ENCODE assay signal across 7 mouse cellular contexts in genomic region chr14:103649896-103650334, GRCm38 (mm10). TPM values are rescaled to one million over a fixed set of nuclear protein-coding genes. Genes with fewer than 3 reads are reported as not detected.
A peak's percentile ranks its signal among the peaks of the same experiment; 100 is the strongest.
DNase-seq lines count a peak whose midpoint lies in the region; ATAC-seq and TF ChIP-seq lines count a peak whose summit lies in the region.

Gene Slain1, plus strand, starts transcription at chr14:103650228.

- no peaks in the 10 kb centered on the region for H3K9me3 ChIP-seq in heart, embryonic 12.5 days (replicated peaks)
- no peaks in the 10 kb centered on the region for H3K9me3 ChIP-seq in kidney, embryonic 16.5 days (ENCODE audit: low read length)
- H3K9me3 ChIP-seq in limb, embryonic 15.5 days, result no peaks in the 10 kb centered on the region
- no peaks in the 10 kb centered on the region for H3K9me3 ChIP-seq in midbrain, postnatal 0 days (ENCODE audit: low read length)

- peak within 1 kb of the TSS; percentile 63 for H3K9ac ChIP-seq in heart, embryonic 12.5 days
- H3K9ac ChIP-seq in kidney, embryonic 16.5 days (replicated peaks; ENCODE audit: low read length), result peak within 1 kb of the TSS; percentile 75
- peak within 1 kb of the TSS; percentile 42 for H3K9ac ChIP-seq in limb, embryonic 15.5 days
- H3K9ac ChIP-seq in midbrain, postnatal 0 days (replicated peaks; ENCODE audit: low read length, poor library complexity, severe bottlenecking), result peak within 1 kb of the TSS; percentile 99

- no peak for TF ChIP-seq CTCF in midbrain, postnatal 0 days (IDR thresholded peaks at IDR 0.05)

- peaks cover 5% of the 10 kb centered on the region; the same call in 1 of the 2 replicates for H3K4me1 ChIP-seq in heart, embryonic 12.5 days (replicated peaks)
- peaks cover 8% of the 10 kb centered on the region for H3K4me1 ChIP-seq in kidney, embryonic 16.5 days (ENCODE audit: insufficient read depth, low read length)
- H3K4me1 ChIP-seq in limb, embryonic 15.5 days, result peaks cover 17% of the 10 kb centered on the region
- peaks cover 8% of the 10 kb centered on the region; the same call in 1 of the 2 replicates for H3K4me1 ChIP-seq in midbrain, postnatal 0 days (ENCODE audit: insufficient read depth, low read length)

- under 1% methylated on average over 32 of the region's 32 CpGs for WGBS in heart, embryonic 12.5 days
- under 1% methylated on average over 32 of the region's 32 CpGs for WGBS in kidney, embryonic 16.5 days
- WGBS in limb, embryonic 15.5 days, result 0% methylated on average over 32 of the region's 32 CpGs
- WGBS in midbrain, postnatal 0 days, result 1% methylated on average over 23 of the region's 32 CpGs

- H3K36me3 ChIP-seq in heart, embryonic 12.5 days, result no peaks in the 10 kb centered on the region
- H3K36me3 ChIP-seq in kidney, embryonic 16.5 days (ENCODE audit: insufficient read depth, low read length), result no peaks in the 10 kb centered on the region
- H3K36me3 ChIP-seq in limb, embryonic 15.5 days, result no peaks in the 10 kb centered on the region
- H3K36me3 ChIP-seq in midbrain, postnatal 0 days (ENCODE audit: insufficient read depth, low read length), result no peaks in the 10 kb centered on the region

- peak; percentile 73 to 83 for DNase-seq in adrenal gland, postnatal 36 days
- DNase-seq in embryo, embryonic 11.5 days (ENCODE audit: low read depth, low spot score), result peak; percentile 63
- DNase-seq in midbrain, postnatal 0 days (ENCODE audit: low spot score), result peak; percentile 95
- DNase-seq in spleen, postnatal 10 days (ENCODE audit: low spot score in 2 of 2), result peak; percentile 66 to 90

- H3K27ac ChIP-seq in heart, embryonic 12.5 days (ENCODE audit: poor library complexity, severe bottlenecking), result no peak within 1 kb of the TSS
- H3K27ac ChIP-seq in kidney, embryonic 16.5 days (ENCODE audit: low read length), result peak within 1 kb of the TSS; percentile 85
- peak within 1 kb of the TSS; percentile 43 for H3K27ac ChIP-seq in limb, embryonic 15.5 days
- H3K27ac ChIP-seq in midbrain, postnatal 0 days (ENCODE audit: low read depth, low read length), result peak within 1 kb of the TSS; percentile 98

- H3K27me3 ChIP-seq in heart, embryonic 12.5 days (replicated peaks), result peaks cover 29% of the 10 kb centered on the region
- peaks cover 20% of the 10 kb centered on the region; the same call in 1 of the 2 replicates for H3K27me3 ChIP-seq in kidney, embryonic 16.5 days (ENCODE audit: insufficient read depth, low read length)
- H3K27me3 ChIP-seq in limb, embryonic 15.5 days, result peaks cover 23% of the 10 kb centered on the region
- no peaks in the 10 kb centered on the region for H3K27me3 ChIP-seq in midbrain, postnatal 0 days (ENCODE audit: insufficient read depth, low read length)

- peak within 1 kb of the TSS; percentile 75 for H3K4me3 ChIP-seq in heart, embryonic 12.5 days
- peak within 1 kb of the TSS; percentile 70 for H3K4me3 ChIP-seq in kidney, embryonic 16.5 days (ENCODE audit: low read length)
- peak within 1 kb of the TSS; percentile 72 for H3K4me3 ChIP-seq in limb, embryonic 15.5 days
- peak within 1 kb of the TSS; percentile 98 for H3K4me3 ChIP-seq in midbrain, postnatal 0 days (ENCODE audit: low read depth, low read length)

- ATAC-seq in heart, embryonic 12.5 days (ENCODE audit: insufficient number of reproducible peaks, low FRiP score), result peak; percentile 91
- peak; percentile 98 for ATAC-seq in kidney, embryonic 16.5 days (ENCODE audit: low FRiP score, low TSS enrichment)
- peak; percentile 85 for ATAC-seq in limb, embryonic 15.5 days (ENCODE audit: insufficient number of reproducible peaks, low FRiP score, low TSS enrichment, low read depth)
- peak; percentile 95 for ATAC-seq in midbrain, postnatal 0 days (ENCODE audit: low FRiP score)

- H3K4me2 ChIP-seq in heart, embryonic 12.5 days, result peak within 1 kb of the TSS; percentile 95
- H3K4me2 ChIP-seq in kidney, embryonic 16.5 days (replicated peaks; ENCODE audit: low read depth, low read length), result peak within 1 kb of the TSS; percentile 92
- peak within 1 kb of the TSS; percentile 100 for H3K4me2 ChIP-seq in limb, embryonic 15.5 days
- peak within 1 kb of the TSS; percentile 69 for H3K4me2 ChIP-seq in midbrain, postnatal 0 days (ENCODE audit: low read depth, low read length, poor library complexity, severe bottlenecking)

RNA-seq across cellular contexts. Expression of gene Slain1, which starts in this region (rescaled TPM):
- 1 to 10 TPM; 2.0 to 2.3 TPM for total RNA-seq in adrenal gland, postnatal 36 days (2021)
- polyA plus RNA-seq in heart, embryonic 12.5 days (2016; fragmentation: Nextera tagmentation; extraction: Ambion mirVana), result 0.73 and 0.87 TPM in 2 replicates
- 0.71 and 0.99 TPM in 2 replicates for polyA plus RNA-seq in kidney, embryonic 16.5 days (2015; fragmentation: Nextera tagmentation; extraction: Ambion mirVana)
- 0.68 and 1.3 TPM in 2 replicates for polyA plus RNA-seq in limb, embryonic 15.5 days (2015; fragmentation: Nextera tagmentation; extraction: Ambion mirVana)
- total RNA-seq in midbrain, postnatal 0 days (2014; rRNA removed), result 70.0 and 89.7 TPM in 2 replicates
- polyA plus RNA-seq in midbrain, postnatal 0 days (2015; fragmentation: Nextera tagmentation; extraction: Ambion mirVana), result 16.6 and 20.3 TPM in 2 replicates

Comparison
In these comparisons a context has a peak if more than half of its experiments do, and no peak if none do; other contexts are left out.
1. RNA of gene Slain1 (total RNA-seq): 70.0 to 89.7 TPM in midbrain, postnatal 0 days; 2.0 to 2.3 TPM in adrenal gland, postnatal 36 days; every median in the first group is over 10 times any median in the second.
2. Peak in ATAC-seq, H3K4me3 ChIP-seq, H3K9ac ChIP-seq and H3K4me2 ChIP-seq in heart, embryonic 12.5 days; RNA of the gene not detected or under 1 TPM.
3. Peak in ATAC-seq, H3K4me3 ChIP-seq, H3K27ac ChIP-seq, H3K9ac ChIP-seq and H3K4me2 ChIP-seq in kidney, embryonic 16.5 days; RNA of the gene not detected or under 1 TPM.
4. H3K9ac ChIP-seq: peak in every context shown above with its lines; median percentile 99 in midbrain, postnatal 0 days; 75 in kidney, embryonic 16.5 days; 63 in heart, embryonic 12.5 days; 42 in limb, embryonic 15.5 days.
5. Peak in every context shown above with its lines, with median percentiles within 50 percentile points of each other: DNase-seq, ATAC-seq, H3K4me2 ChIP-seq and H3K4me3 ChIP-seq.